Mouse (Mus musculus) liver, adult (tissue): ENCODE data around the gene Myrfl.

Experiments
- GATA4 ChIP-seq: IDR thresholded peaks from 2 replicates; pipeline ENCODE4 v1.6.1; 2014; ENCODE audit warnings: mild to moderate bottlenecking, low read length; ENCODE audit not compliant: insufficient replicate concordance

Myrfl gene

DNA sequence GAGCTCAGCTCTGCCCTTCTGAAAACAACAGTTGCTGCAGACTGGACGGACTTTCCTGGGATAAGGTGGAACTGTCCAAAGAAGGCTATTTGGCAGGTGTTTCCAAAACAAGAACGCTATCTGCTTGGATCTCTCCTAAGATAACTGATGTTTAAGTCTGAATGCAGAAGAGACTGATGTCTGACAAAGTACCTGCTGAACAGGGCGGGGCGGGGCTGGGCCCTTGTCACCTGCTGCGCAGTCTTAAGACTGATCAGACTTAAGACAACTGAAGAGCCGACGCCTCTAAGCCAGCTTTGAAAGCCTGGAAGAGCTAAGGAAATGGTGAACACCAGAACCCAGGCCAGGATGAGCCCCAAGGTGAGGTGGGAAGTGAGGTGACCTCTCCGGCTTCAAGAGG, 23.9 kb upstream of the Myrfl start:
- TF ChIP-seq GATA4: no peak

DNA sequence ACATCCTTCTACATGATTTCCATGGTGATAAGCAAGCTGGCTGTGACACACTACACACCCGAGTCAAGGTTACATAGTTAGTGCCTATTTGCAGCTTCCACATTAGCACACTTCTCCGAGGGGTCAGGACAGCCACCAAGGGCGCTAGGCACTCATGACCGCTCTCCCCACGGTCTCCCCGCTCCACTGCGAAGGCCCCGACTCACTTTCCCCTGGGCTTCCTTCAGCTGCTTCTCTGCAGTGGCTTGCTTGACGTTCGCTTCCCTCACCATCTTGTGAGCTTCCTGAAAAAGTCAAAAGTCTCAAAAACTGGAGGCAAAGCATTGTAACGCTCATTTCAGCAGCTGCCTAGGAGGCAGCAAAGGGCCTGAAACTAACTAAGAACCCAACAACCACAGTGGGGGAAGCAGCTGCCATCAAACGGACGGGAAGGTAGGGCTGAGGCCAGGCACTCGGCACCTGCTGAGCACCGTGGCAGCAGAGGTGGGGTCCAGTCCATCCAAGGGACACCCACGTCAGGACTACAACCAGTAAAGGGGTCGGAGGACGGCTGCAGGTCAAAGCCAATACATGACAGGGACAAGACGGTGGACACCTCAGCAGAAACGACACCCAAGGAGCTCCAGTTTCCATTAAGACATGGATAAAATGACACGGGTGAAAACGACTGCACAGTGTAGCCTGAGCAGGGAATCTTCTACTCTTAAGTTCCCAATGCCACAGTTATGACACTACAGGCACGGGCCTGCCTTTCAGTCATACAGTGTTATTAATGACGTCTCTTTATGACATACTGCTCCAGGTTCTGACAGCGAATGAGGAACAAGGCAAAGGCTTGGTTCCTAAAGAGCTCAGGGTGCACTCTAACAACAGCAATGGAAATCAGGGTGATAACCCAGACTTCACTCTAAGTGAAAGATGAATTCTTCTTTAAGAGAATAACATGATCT, 22.9 kb upstream of the Myrfl start:
- no peak for TF ChIP-seq GATA4

DNA sequence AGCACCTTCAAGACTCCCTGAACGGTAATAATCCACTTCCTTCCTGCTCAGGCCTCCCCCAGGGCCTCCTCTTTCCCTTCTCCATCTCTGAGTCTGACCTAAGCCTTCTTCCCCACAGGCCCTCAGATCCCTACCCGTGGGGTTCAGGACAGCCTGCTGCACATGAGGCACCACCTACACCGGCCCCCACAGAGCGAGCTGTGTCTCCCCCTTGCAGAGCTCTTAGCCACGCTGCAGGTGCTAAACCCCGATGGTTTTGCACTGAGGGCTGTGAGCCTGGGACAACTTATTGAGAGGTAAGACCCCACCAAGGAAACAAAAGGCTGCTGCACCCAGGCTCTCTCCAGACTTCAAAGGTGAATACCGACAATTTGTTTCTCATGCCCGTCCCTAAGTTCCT, 19.9 kb upstream of the Myrfl start:
- no peak for TF ChIP-seq GATA4

DNA sequence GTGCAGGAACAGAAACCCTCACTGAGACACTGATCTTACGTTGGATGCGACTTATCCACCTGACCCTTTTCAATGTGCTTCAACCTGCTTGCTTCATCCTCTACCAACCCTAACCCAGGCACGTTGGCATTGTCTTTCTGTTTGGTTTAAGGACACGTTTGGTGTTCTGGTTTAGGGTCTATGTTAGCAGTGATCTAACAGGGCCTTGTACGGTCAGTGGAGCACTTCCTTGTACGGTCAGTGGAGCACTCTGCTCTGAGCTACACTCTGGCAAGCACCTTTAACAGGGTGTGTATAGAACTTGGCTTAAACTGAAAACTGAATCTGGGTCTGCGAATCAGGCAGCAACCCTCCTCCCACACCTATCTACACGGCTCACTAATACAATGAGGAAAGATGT, 18.6 kb upstream of the Myrfl start:
- no peak for TF ChIP-seq GATA4

DNA sequence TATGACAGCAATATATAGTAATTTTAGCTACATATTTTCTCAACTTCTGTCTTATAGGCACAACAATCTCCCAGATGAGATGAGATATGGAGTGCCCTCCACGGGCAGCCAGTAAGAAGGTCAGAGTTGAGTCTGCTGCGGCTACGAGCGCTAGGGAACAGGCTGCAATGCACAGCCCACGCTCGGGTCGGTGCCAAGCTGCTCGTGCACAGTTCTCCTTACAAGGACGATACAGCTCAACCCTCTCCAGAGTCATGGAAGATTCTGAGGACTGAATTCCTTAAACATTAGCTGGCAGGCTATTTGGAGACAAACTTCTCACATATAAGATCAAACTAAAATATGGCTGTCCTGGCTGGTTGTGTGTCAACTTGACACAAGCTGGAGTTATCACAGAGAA, 17.9 kb upstream of the Myrfl start:
- TF ChIP-seq GATA4: no peak

DNA sequence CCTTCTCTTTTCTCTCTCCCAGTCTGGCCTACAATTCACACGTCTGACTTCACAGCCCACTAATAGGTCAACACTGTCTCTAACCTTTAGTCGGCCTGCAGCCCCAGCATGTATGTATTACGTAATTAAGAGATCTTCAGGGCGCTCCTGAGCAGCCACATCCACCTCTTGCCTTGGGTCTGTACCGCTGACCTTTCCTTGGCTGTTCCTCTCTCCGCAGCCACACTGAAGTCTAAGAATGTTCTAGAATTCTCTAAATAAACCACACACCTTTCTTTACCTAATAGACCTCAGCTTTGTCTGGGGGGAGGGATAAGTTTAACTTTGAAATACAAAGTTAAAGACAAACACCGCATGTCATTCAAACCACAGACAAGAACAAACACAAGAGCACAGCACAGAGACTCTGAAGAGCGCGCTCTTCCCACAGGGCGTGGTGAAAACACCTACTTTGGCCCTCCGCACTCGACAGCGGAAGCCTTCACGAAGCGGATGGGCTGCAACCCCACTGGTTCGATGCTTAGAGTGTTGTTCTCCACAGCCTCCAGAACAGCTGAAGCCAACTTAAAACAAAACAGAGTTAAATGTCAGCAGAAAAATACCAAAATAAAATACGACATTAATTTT, 17.0 kb upstream of the Myrfl start:
- TF ChIP-seq GATA4: no peak

DNA sequence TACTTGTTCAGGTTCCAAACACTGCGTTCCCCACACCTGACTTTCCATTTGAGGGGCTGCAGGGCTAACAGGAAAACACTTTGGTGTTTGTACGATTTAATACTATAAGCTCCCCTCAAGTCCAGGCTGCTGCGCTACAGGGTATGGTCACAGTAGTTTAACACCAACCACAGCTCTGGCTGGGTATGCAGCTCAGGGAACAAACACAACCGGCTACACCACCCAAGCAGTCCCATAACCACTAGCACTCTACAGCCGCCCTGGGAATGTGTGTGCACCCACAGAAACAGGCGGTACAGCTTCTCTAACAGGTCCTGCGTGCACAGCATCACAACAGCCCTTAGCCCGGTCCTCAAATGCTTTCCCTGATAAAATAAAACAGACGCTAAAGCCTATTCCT, 16.1 kb upstream of the Myrfl start:
- TF ChIP-seq GATA4: no peak

DNA sequence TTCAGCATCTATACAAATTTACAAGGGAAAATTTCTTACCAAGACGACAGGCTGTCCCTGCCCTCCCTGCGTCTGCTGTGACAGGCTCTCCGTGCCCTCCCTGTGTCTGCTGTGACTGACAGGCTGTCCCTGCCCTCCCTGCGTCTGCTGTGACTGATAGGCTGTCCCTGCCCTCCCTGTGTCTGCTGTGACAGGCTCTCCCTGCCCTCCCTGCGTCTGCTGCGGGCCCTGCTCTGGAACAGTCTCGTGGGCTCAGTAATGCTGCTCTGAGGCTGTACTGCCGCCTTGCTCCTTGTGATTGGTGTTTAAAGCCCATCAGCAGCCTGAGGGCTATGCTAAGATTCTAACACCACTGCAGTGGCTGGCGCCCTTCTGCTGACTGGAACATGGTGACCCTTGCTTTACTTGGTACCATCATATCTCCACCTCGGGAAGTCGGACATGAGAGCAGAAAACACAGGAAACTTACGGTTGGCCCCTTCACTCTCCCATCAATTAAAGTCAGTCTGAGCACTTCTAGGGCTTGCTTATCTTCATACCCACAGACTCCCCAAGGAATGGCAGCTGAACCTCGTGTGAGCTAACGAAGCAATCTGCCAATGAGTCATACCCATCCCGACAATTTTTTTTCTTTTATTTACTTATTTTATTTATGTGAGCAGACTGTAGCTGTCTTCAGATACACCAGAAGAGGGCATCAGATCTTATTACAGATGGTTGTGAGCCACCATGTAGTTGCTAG, 12.4 kb upstream of the Myrfl start:
- TF ChIP-seq GATA4: no peak

DNA sequence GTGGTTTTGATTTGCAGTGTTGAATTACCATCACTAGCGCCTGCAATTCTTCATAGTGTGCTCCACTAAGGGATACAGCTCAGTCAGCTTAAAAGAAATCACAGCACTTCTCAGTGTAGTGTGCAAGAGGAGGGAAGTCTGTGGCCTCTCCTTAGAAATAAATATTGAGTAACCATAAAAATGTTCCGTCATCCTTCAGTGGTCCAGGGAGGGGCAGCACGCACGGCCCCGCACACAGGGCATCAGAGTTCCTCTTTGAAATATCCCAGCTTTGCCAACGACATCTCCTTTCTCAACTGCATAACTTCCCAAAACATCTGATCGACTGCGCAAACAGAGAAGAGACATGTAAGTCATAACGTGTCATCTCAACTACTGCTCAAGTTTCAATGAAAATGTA, 10.1 kb upstream of the Myrfl start:
- TF ChIP-seq GATA4: no peak

DNA sequence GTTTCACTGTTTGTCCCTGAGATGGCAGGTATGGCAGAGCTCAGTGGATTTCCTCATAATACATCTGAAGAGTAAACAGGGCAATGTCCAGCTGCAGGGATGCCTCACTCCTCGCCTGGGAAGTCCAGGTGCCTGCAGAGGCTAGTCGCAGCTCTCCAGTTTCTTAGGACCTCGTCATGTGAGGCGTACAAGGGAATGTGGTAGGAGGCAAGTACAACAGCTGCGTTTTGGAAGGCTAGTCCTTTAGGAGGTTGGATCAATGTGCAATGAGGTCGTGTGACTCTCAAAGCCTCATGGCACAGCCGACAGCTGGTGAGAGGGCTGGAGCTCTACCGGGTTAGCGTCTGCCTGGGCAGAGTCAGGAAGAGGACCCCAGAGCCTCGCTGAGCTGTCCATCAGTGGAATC, 7.8 kb upstream of the Myrfl start:
- no peak for TF ChIP-seq GATA4

DNA sequence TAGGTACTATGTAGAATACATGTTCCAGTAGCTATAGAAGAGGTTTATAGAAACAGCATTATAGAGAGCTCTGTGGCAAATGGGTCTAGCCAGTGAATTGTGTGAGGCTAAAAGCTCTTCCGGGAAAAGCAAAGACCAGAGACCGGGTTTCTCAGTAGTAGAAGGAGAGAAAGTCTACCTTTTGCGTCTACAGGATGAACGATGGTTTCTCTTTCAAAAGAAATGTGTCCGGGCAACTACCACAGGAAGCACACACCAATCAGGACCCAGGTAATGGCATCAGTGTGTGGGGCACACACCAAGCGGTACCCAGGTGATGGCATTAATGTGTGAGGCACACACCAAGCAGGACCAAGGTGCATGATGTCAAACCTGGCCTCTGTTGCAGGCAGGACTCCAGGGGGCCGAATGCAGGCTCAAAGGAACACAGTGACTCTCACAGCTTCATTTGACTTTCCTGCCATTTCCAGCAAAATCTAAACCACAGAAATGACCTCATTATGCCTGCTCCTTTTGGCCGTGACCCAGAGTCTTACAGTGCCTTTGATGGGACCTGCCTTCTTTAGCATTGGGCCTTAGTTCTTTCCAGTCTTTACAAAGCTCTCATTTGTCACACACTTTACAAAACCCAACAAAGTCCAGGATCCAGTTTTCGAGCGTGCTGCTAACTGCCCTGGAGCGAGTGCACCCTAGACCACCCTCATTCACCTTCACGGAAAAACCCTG, 1.4 kb downstream of the Myrfl start:
- no peak for TF ChIP-seq GATA4

DNA sequence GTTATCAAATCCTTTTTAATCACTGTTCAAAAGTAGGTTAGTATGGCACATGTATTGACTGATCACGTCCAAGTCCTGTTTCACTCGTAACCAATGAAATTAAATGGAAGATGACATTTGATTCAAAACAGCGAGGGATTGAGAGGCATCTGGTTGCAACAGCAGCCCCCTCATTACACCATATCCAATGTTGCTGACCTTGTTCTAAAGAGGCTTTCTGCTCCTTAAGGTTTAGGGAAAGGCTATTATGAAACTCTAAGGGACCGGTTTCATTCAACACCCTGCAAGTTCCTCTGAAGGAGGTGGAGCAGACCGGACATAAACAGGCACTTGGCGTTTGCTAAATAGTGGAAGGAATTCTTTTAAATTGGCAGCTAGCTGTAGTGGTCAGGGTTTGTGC, 2.2 kb downstream of the Myrfl start:
- no peak for TF ChIP-seq GATA4

DNA sequence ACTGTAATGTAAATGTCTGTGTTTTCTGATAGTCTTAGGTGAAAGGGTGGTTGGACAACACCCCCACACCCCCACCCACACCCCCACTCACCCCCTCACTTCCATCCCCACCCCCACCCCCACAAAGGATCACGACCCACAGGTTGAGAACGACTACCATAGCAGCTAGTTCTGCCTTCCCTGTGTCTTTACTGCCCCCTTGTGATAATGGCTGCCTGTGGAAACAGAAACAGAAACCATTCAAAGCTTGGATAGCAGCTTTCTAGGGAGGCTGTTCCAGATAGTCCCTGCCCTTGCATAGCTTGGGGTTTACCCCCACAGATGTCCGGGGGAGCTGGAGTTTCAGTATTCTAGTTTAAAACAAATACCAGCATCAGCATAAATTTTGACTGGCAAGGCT, 3.0 kb downstream of the Myrfl start:
- no peak for TF ChIP-seq GATA4

DNA sequence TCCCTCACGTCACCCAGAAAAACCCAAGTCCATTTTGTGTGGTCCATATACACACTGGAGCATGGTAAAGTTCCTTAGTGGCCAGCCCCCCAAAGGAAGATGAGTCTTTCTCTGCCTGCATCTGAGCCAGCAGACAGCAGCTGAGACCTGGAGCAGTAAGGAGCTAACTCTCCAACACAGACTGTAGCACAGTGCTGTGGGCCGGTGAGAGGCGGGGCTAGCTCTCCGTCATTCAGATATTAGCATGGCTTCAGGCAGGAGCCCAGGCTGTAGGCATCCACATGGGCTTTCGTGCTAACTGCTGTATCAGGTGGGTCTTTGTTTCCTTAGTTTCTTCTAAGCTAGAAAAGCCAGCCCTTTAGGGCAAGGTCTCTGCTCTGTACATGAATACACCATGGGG, 6.1 kb downstream of the Myrfl start:
- no peak for TF ChIP-seq GATA4

DNA sequence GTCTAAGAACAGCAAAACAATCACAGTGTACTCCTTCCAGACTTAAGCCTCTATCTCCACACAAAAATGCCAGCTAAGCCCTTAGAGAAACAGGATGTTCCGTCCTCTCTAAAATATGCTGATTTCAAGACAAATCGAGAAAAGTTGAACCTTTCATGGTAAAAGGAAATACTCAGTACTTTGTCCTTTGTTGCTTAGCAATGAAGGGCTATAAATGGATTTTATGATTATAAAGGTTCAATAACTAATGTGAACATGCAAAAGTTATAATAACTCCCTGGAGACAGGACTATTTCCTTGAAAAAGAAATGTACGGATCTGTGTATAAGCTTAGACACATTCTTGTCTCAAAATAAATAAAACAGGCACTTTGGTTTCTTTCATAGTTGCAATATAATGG, 12.2 kb downstream of the Myrfl start:
- TF ChIP-seq GATA4: no peak
